Comparison of ENCODE assay signal across 8 mouse cellular contexts in genomic region chr19:46517529-46518351, GRCm38 (mm10). TPM values are rescaled to one million over a fixed set of nuclear protein-coding genes. Genes with fewer than 3 reads are reported as not detected.
A peak's percentile ranks its signal among the peaks of the same experiment; 100 is the strongest.
DNase-seq lines count a peak whose midpoint lies in the region; ATAC-seq and TF ChIP-seq lines count a peak whose summit lies in the region.

No protein-coding gene starts in this region.

- H3K27ac ChIP-seq in heart, embryonic 14.5 days (replicated peaks in 1 of 2; ENCODE audit: control insufficient read depth in 1 of 2, insufficient read depth in 1 of 2, low read depth in 2 of 2, low read length in 2 of 2), result peak overlapping the region in 1 of 2 experiments; percentile 38; a peak in 1 of 4 replicates
- peak overlapping the region; percentile 73 for H3K27ac ChIP-seq in intestine, embryonic 15.5 days
- peak overlapping the region; percentile 63 for H3K27ac ChIP-seq in midbrain, embryonic 14.5 days (replicated peaks; ENCODE audit: low read depth, low read length)
- H3K27ac ChIP-seq in cerebellum, adult 2 months (ENCODE audit: insufficient read depth, low read length), result no peak overlapping the region

- peaks cover 16 to 28% of the 10 kb centered on the region in 2 experiments for H3K4me1 ChIP-seq in heart, embryonic 14.5 days (ENCODE audit: control insufficient read depth in 2 of 2, insufficient read depth in 2 of 2, low read length in 2 of 2)
- H3K4me1 ChIP-seq in intestine, embryonic 15.5 days (replicated peaks), result peaks cover 38% of the 10 kb centered on the region
- H3K4me1 ChIP-seq in midbrain, embryonic 14.5 days (ENCODE audit: control insufficient read depth, insufficient read depth, low read length), result peaks cover 14% of the 10 kb centered on the region
- no peaks in the 10 kb centered on the region; the same call in 1 of the 2 replicates for H3K4me1 ChIP-seq in cerebellum, adult 2 months (ENCODE audit: control insufficient read depth, insufficient read depth, low read length)

- 37% methylated on average over 11 of the region's 14 CpGs for WGBS in heart, embryonic 14.5 days
- WGBS in intestine, embryonic 15.5 days, result 38% methylated on average over 11 of the region's 14 CpGs
- 28% methylated on average over 10 of the region's 14 CpGs for WGBS in midbrain, embryonic 14.5 days
- 42% methylated on average over 10 of the region's 14 CpGs for WGBS in cerebellum, adult 2 months

- no peak for DNase-seq in heart, adult 8-10 months (ENCODE audit: low spot score)
- DNase-seq in embryo, embryonic 11 days, result peak; percentile 65
- DNase-seq in midbrain, embryonic 14.5 days, result peak; percentile 43
- no peak for DNase-seq in right cerebral cortex, postnatal 36 days (ENCODE audit: low spot score in 2 of 2)
- no peak for DNase-seq in cerebellum, adult 2 months

- no peak for TF ChIP-seq CTCF in cerebellum, adult 2 months (IDR thresholded peaks at IDR 0.05; ENCODE audit: borderline replicate concordance, insufficient read depth, low read depth, low read length)

- ATAC-seq in heart, embryonic 14.5 days (ENCODE audit: insufficient number of reproducible peaks, insufficient read depth, low FRiP score, low read depth), result 0 out of 2 replicates have a peak, but pooled peaks have one; percentile 3
- peak; percentile 57 for ATAC-seq in intestine, embryonic 15.5 days
- ATAC-seq in midbrain, embryonic 14.5 days (ENCODE audit: low FRiP score, low TSS enrichment), result peak; percentile 48; the same call in 1 of the 2 replicates
- no peak for ATAC-seq in megakaryocyte-erythroid progenitor cell, adult 5-6 weeks (replicated peaks; ENCODE audit: low FRiP score, low TSS enrichment, poor library complexity, severe bottlenecking)

- H3K9ac ChIP-seq in heart, embryonic 14.5 days (ENCODE audit: low read length), result peak overlapping the region; percentile 69
- H3K9ac ChIP-seq in intestine, embryonic 15.5 days, result 0 out of 2 replicates have a peak overlapping the region, but pooled peaks have one; percentile 23
- peak overlapping the region; percentile 34; the same call in 1 of the 2 replicates for H3K9ac ChIP-seq in midbrain, embryonic 14.5 days (replicated peaks; ENCODE audit: low read length)

- H3K27me3 ChIP-seq in heart, embryonic 14.5 days (ENCODE audit: control insufficient read depth, insufficient read depth, low read length), result no peaks in the 10 kb centered on the region
- no peaks in the 10 kb centered on the region for H3K27me3 ChIP-seq in intestine, embryonic 15.5 days (replicated peaks)
- no peaks in the 10 kb centered on the region for H3K27me3 ChIP-seq in midbrain, embryonic 14.5 days (ENCODE audit: control insufficient read depth, insufficient read depth, low read length)
- H3K27me3 ChIP-seq in cerebellum, adult 2 months (ENCODE audit: control insufficient read depth, insufficient read depth, low read length), result no peaks in the 10 kb centered on the region

- peaks cover 46% of the 10 kb centered on the region for H3K36me3 ChIP-seq in heart, embryonic 14.5 days (ENCODE audit: control insufficient read depth, insufficient read depth, low read length)
- peaks cover 26% of the 10 kb centered on the region for H3K36me3 ChIP-seq in intestine, embryonic 15.5 days
- peaks cover 42% of the 10 kb centered on the region for H3K36me3 ChIP-seq in midbrain, embryonic 14.5 days (ENCODE audit: control insufficient read depth, insufficient read depth, low read length)

- no peak for TF ChIP-seq POLR2A in cerebellum, adult 2 months (IDR thresholded peaks at IDR 0.05; ENCODE audit: borderline replicate concordance, insufficient read depth, low read length)

- H3K9me3 ChIP-seq in heart, embryonic 14.5 days (ENCODE audit: control insufficient read depth, low read length), result no peaks in the 10 kb centered on the region
- no peaks in the 10 kb centered on the region for H3K9me3 ChIP-seq in intestine, embryonic 15.5 days
- no peaks in the 10 kb centered on the region for H3K9me3 ChIP-seq in midbrain, embryonic 14.5 days (ENCODE audit: control insufficient read depth, low read length)

- H3K4me2 ChIP-seq in heart, embryonic 14.5 days (ENCODE audit: low read length), result peak overlapping the region; percentile 71
- peak overlapping the region; percentile 60 for H3K4me2 ChIP-seq in intestine, embryonic 15.5 days (replicated peaks)
- H3K4me2 ChIP-seq in midbrain, embryonic 14.5 days (ENCODE audit: low read length), result peak overlapping the region; percentile 41

- peak overlapping the region in 1 of 2 experiments; percentile 18; a peak in 1 of 4 replicates for H3K4me3 ChIP-seq in heart, embryonic 14.5 days (ENCODE audit: control insufficient read depth in 1 of 2, insufficient read depth in 1 of 2, low read depth in 1 of 2, low read length in 2 of 2)
- H3K4me3 ChIP-seq in intestine, embryonic 15.5 days (replicated peaks), result no peak overlapping the region
- H3K4me3 ChIP-seq in midbrain, embryonic 14.5 days (replicated peaks; ENCODE audit: low read depth, low read length), result no peak overlapping the region
- no peak overlapping the region for H3K4me3 ChIP-seq in cerebellum, adult 2 months (replicated peaks; ENCODE audit: insufficient read depth, low read depth, low read length)

RNA-seq across cellular contexts. Expression of gene Trim8, which starts 16.2 kb away (rescaled TPM):
- polyA plus RNA-seq in heart, embryonic 14.5 days (2014; fragmentation: Nextera tagmentation; extraction: Ambion mirVana), result 23.4 TPM in 2 replicates
- total RNA-seq in heart, adult 8-10 months (2022), result 10 to 100 TPM; 31.5 to 38.8 (median 37.6) TPM
- polyA plus RNA-seq in intestine, embryonic 15.5 days (2015; fragmentation: Nextera tagmentation; extraction: Ambion mirVana), result 16.4 and 17.3 TPM in 2 replicates
- polyA plus RNA-seq in midbrain, embryonic 14.5 days (2014; fragmentation: Nextera tagmentation; extraction: Ambion mirVana), result 36.5 and 38.5 TPM in 2 replicates
- 20.8 and 22.3 TPM in 2 replicates for total RNA-seq in megakaryocyte-erythroid progenitor cell, adult 5-6 weeks (2014; fragmentation: Nextera tagmentation)
- 9.9 and 18.2 TPM in 2 replicates for total RNA-seq in megakaryocyte-erythroid progenitor cell, adult 5-6 weeks (2017)
- 40.3 and 43.4 TPM in 2 replicates for polyA plus RNA-seq in cerebellum, adult 2 months (2012; rRNA removed)

RNA-seq across cellular contexts. Expression of gene Arl3, which starts 55.3 kb away (rescaled TPM):
- polyA plus RNA-seq in heart, embryonic 14.5 days (2014; fragmentation: Nextera tagmentation; extraction: Ambion mirVana), result 54.4 and 72.5 TPM in 2 replicates
- 10 to 100 TPM; 31.3 to 56.0 (median 43.5) TPM for total RNA-seq in heart, adult 8-10 months (2022)
- polyA plus RNA-seq in intestine, embryonic 15.5 days (2015; fragmentation: Nextera tagmentation; extraction: Ambion mirVana), result 69.9 and 72.4 TPM in 2 replicates
- 134 and 200 TPM in 2 replicates for polyA plus RNA-seq in midbrain, embryonic 14.5 days (2014; fragmentation: Nextera tagmentation; extraction: Ambion mirVana)
- 14.2 and 17.8 TPM in 2 replicates for total RNA-seq in megakaryocyte-erythroid progenitor cell, adult 5-6 weeks (2014; fragmentation: Nextera tagmentation)
- total RNA-seq in megakaryocyte-erythroid progenitor cell, adult 5-6 weeks (2017), result 22.6 and 31.7 TPM in 2 replicates
- 205 and 227 TPM in 2 replicates for polyA plus RNA-seq in cerebellum, adult 2 months (2012; rRNA removed)

RNA-seq across cellular contexts. Expression of gene Sfxn2, which starts 55.4 kb away (rescaled TPM):
- polyA plus RNA-seq in heart, embryonic 14.5 days (2014; fragmentation: Nextera tagmentation; extraction: Ambion mirVana), result 8.0 and 8.8 TPM in 2 replicates
- total RNA-seq in heart, adult 8-10 months (2022), result 1 to 10 TPM; 2.2 to 4.9 (median 2.7) TPM
- 18.2 and 20.5 TPM in 2 replicates for polyA plus RNA-seq in intestine, embryonic 15.5 days (2015; fragmentation: Nextera tagmentation; extraction: Ambion mirVana)
- polyA plus RNA-seq in midbrain, embryonic 14.5 days (2014; fragmentation: Nextera tagmentation; extraction: Ambion mirVana), result 7.3 and 10.2 TPM in 2 replicates
- 10.6 and 20.1 TPM in 2 replicates for total RNA-seq in megakaryocyte-erythroid progenitor cell, adult 5-6 weeks (2014; fragmentation: Nextera tagmentation)
- 9.8 and 21.1 TPM in 2 replicates for total RNA-seq in megakaryocyte-erythroid progenitor cell, adult 5-6 weeks (2017)
- 7.0 and 7.7 TPM in 2 replicates for polyA plus RNA-seq in cerebellum, adult 2 months (2012; rRNA removed)

Comparison
In these comparisons a context has a peak if more than half of its experiments do, and no peak if none do; other contexts are left out.
1. DNase-seq: peak in embryo, embryonic 11 days (single experiment) and midbrain, embryonic 14.5 days (single experiment); none in heart, adult 8-10 months (single experiment), right cerebral cortex, postnatal 36 days (0 of 2) and cerebellum, adult 2 months (0 of 2).
2. Peak in every context shown above with its lines, with median percentiles within 50 percentile points of each other: H3K4me2 ChIP-seq and H3K9ac ChIP-seq.